Mouse (Mus musculus): ENCODE data around the gene Lmbrd1.
"Not testable (repeated sequence)": the region's sequence is repeated elsewhere in the genome, so short reads cannot be mapped to it uniquely, and the experiment has no call there.

The Lmbrd1 gene

DNA sequence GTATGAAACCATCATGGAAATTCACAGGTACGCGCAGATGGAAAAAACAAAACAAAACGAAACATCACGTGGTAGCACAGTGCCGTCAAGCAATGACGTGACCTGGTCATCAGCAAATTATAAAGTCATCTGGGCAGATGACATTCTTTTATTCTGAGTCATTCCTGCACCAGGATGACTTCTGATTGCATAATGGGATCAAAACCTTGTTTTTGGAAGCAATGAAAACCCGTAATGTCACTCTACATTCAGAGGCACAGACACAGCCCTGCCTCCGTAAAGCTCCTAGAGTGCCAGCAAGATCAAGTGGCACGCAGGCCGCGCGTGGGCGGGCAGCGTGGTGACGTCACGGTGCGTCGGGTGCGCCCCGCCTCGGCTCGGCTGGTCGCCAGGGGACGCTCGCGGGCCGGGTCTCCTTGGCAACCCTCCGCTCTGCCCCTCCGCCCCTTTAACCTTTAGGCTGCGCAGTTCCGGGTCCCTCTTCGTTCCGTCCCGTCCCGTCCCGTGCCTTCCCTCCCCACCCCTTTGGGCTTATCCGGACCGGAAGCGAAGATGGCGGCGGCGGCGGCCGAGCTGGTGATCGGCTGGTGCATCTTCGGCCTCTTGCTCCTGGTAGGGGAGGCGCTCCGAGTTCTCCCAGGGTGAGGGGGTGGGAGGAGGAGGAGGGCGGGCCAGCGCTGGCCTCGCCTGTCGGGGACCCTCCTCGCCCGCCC is at the start of gene Lmbrd1:
Gene Lmbrd1, plus strand, starts transcription at position 426 of the 713 bp plus-strand sequence.
- peak; percentile 93 for DNase-seq (ENCODE audit: low read depth, low spot score)

GRCm38 (mm10) chr1:24633553-24634132 is 44.8 kb upstream of the Lmbrd1 start:
- peak; percentile 38 for DNase-seq (ENCODE audit: low read depth, low spot score)

- DNase-seq (ENCODE audit: low read depth, low spot score), result peak; percentile 4
Observed at GRCm38 (mm10) chr1:24650100-24650499, 28.3 kb upstream of the Lmbrd1 start.

DNA sequence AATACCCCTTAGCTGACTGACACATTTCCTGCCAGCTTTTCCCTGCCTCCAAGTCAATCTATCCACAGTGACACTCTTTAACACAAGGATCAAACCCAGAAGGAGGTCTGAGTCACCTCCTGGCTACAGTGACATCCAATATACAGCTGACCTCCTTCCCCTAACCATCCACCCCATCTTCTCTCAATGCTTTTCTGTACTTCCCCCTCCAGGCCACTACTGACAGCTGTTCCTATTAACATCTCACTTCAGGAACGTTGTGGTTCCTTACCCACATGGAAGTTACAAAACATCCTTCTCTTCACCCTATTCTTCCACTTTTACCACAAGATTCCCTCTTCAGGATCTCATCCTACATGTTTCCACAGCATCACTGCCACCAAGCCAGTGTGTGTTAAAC is 18.5 kb upstream of the Lmbrd1 start:
- no peak for DNase-seq (ENCODE audit: low read depth, low spot score)

GRCm38 (mm10) chr1:24660662-24661061 is 17.8 kb upstream of the Lmbrd1 start:
- not testable (repeated sequence) for DNase-seq (ENCODE audit: low read depth, low spot score)

GRCm38 (mm10) chr1:24661551-24661950 is 16.9 kb upstream of the Lmbrd1 start:
- no peak for DNase-seq (ENCODE audit: low read depth, low spot score)

GRCm38 (mm10) chr1:24664158-24664557 is 14.3 kb upstream of the Lmbrd1 start:
- DNase-seq (ENCODE audit: low read depth, low spot score), result no peak

DNA sequence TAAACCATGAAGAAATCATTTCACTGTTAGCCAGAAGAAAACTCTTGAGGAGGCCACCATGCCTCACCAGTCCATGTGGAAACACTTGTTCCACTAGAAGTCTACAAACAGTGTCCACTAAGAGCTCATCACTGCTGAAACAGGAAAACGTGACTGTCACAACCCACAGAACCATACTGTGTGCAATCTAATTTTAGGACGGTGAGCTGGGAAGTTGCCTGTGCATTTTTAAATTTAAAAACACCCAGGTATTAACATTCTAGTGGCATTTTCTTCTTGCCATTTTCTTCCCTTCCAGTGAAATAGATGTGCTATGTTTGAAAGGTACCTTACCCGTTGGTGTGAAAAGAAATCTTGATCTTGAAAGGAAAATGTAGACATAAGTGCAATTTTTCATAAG is 5.2 kb upstream of the Lmbrd1 start:
- no peak for DNase-seq (ENCODE audit: low read depth, low spot score)

DNA sequence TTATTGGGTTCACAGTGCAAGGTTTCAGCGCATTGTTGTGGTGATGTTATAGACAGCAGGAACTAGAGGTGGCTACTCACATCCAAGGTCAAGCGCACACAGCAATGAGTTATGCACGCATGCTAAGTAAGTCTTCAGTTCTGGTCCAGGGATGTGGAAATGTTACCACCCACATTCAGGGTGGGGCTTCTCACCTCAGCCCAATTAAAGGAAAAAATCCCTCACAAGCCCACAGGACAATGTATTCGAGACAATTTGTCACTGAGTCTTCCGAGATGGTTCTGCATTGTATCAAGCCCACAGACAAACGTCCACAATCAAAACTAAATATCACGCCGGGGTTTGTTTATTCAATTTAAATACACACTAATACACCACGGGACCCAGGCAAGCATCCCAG is 724 bp upstream of the Lmbrd1 start:
- no peak for DNase-seq (ENCODE audit: low read depth, low spot score)

GRCm38 (mm10) chr1:24679071-24679470 is 641 bp downstream of the Lmbrd1 start:
- DNase-seq (ENCODE audit: low read depth, low spot score), result peak; percentile 40

DNA sequence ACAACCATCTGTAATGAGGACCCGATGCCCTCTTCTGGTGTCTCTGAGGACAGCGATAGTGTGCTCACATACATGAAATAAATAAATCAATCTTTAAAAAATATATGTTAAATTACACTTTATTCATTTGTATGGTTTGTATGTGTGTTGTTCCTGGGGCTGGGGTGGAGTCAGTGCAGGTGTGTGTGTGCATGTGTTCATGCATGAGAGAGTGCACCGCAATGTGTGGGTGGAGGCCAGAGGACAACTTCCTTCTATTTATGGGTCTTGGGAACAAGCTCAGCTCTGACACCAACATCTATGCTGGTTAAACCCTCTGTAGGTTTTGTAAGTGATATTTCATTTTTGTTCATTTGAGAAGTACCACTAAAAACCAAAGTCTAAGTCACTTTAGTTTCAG is 2.6 kb downstream of the Lmbrd1 start:
- no peak for DNase-seq (ENCODE audit: low read depth, low spot score)

DNA sequence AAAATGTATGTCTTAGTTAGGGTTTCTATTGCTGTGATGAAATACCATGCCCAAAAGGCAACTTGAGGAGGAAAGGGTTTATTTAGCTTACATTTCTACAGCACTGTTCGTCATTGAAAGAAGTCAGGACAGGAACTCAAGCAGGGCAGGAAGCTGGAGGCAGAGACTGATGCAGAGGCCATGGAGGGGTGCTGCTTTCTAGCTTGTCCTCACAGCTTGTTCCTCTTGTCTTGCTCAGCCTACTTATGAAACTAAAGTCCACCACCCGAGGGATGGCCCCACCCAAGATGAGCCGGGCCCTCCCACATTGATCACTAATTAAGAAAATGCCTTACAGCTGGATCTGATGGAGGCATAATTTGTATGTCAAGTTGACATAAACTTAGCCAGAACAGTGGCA is 3.5 kb downstream of the Lmbrd1 start:
- DNase-seq (ENCODE audit: low read depth, low spot score), result no peak

- DNase-seq (ENCODE audit: low read depth, low spot score), result peak; percentile 29
Observed at GRCm38 (mm10) chr1:24683947-24684346, 5.5 kb downstream of the Lmbrd1 start.

DNA sequence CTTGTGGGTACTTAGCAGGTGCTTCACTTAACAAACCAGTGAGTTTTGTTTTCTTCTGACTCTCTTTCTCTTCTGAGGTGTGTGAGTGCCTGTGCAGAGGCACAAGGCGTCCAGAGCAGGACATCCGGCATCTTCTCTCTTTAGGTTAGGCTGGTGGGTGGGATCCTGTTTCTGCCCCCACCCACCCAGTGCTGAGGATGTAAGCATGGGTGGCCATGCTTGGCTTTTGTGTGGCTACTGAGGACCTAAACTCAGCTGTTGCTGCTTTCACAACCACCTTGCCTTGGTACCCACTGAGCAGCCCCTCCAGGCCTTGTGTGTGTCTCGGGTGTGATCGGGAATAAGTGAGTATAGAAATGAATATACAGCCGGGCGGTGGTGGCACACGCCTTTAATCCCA is 7.2 kb downstream of the Lmbrd1 start:
- no peak for DNase-seq (ENCODE audit: low read depth, low spot score)

GRCm38 (mm10) chr1:24686235-24687021 is 8.0 kb downstream of the Lmbrd1 start:
- DNase-seq (ENCODE audit: low read depth, low spot score), result no peak

- no peak for DNase-seq (ENCODE audit: low read depth, low spot score)
Observed at GRCm38 (mm10) chr1:24697677-24698076, 19.2 kb downstream of the Lmbrd1 start.

DNA sequence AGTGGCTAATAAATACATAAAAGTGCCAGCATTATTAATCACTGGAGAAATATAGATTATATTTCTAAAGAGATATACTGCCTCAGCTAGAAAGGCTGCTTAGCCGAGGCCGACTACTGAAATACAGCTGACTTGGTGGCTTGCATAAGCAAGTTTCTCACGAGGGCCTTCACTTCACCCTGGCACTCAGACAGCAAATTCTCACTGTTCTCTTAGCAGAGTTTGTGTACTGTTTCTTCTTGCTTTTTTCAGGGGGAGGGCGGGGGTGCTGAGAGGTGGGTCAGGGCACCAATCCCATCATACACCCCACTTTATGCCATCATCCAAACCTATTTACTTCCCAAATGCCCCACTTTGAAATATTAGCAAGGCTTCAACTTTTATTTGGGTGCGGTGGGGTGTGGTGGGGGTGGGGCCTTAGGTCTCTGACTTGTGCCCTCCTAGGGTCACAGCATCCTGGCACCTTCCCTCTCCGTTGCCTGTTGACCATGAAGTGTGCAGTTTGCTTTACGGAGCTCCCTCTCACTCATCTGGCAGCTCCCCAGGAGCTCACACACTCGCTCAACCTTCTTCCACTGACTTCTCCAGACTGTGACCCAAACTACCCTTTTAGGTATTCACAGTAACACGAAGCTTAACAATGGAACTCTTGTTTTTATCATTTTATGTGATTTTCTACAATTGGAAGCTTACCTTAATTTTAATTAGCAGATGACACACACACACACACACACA is 19.9 kb downstream of the Lmbrd1 start:
- DNase-seq (ENCODE audit: low read depth, low spot score), result no peak

DNA sequence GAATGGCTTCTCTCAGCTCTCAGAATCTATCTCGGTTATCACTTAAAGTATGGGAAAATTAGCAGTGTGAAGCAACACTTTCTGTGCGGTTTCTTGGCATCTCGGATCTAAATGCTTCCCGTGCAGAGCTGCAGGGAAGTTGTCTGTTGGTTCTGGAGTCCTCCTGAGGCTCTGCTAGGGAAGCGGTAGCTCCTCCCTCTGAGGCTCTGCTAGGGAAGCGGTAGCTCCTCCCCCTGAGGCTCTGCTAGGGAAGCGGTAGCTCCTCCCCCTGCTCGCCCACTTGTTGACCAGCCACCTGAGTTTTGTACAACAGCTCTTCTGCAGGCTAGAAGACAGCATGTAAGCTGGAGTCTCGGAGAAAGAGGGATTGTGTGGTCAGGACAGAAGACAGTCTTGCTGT is 20.9 kb downstream of the Lmbrd1 start:
- peak; percentile 52 for DNase-seq (ENCODE audit: low read depth, low spot score)

- DNase-seq (ENCODE audit: low read depth, low spot score), result no peak
Observed at GRCm38 (mm10) chr1:24700241-24700640, 21.8 kb downstream of the Lmbrd1 start.

DNA sequence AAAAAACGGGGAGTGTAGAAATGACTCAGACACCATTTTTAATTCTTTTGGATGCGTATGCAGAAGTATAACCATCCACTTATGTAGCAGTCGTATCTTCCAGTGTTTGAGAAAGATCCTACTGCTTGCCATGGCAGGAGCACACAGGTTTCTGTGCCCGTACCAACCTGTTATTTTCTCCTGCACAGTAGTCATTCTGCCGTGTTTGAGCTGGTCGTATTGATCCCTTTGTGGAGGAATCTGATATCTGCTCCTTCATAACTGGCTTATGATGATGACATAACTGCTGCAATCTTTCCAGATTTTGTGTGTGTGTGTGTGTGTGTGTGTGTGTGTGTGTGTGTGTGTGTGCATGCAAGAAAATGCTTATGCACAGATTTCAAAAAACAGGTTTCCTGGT is 25.4 kb downstream of the Lmbrd1 start:
- DNase-seq (ENCODE audit: low read depth, low spot score), result no peak

DNA sequence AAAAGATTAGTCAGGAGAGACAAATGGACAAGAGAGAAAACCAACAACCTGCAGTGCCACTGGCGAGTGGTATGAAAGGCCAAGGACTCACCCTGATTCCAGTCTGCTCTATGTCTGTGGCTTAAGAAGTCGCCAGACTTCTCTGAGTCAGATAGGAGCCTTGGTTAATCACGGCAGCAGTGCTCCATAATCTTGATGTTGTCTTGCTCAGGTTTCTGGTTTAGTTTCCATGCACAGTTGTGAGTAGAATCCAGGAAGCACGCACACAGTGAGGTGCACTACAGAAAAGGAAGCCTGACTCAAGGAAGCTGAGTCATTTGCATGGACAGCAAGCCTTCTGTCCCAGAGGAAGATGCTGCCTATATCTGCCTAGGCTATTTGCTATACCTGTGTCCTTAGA is 37.9 kb downstream of the Lmbrd1 start:
- no peak for DNase-seq (ENCODE audit: low read depth, low spot score)

DNA sequence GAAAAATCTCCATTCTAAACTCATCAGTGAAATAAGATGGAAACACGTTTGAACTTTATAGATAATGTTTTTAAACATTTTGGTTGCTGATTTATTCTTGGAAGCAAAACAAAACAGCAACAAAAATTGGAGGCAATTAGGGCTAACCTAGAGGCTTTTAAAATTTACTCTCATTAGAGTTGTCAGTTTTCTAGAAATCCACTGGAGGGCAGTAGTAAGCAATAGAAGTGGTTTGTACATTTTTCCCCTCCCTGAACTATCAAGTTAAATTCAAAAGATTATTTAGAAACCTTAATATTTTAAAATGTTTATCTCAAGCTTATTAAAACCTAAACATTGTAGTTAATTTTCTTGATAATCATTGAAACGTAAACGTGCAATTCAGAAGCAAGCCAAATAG is 41.2 kb downstream of the Lmbrd1 start:
- DNase-seq (ENCODE audit: low read depth, low spot score), result no peak
